Mouse (Mus musculus) megakaryocyte progenitor cell, adult 5-6 weeks (primary cell): ENCODE data around the gene Plin3. TPM values are rescaled to one million over a fixed set of nuclear protein-coding genes. Genes with fewer than 3 reads are reported as not detected.

Experiments used
- ATAC-seq: replicated peaks from 2 replicates; pipeline ENCODE4 v1.8.0; 2016; ENCODE audit warnings: mild to moderate bottlenecking, moderate TSS enrichment, inconsistent platforms; ENCODE audit not compliant: poor library complexity
- total RNA-seq, 2 experiments: library from RNA; stranded (forward) in 1 of 2; stranded (reverse) in 1 of 2; fragments of 157-497, 149-512 nt in 1 of 2; fragments of 200-1000 nt in 1 of 2; gene quantifications; 2 replicates each; pipeline versions ENCODE4 v1.2.3 to v1.2.4; 2015 to 2017

Plin3 gene
- total RNA-seq, 2 experiments from 2014 or later, result 7.3 to 28.1 TPM

DNA sequence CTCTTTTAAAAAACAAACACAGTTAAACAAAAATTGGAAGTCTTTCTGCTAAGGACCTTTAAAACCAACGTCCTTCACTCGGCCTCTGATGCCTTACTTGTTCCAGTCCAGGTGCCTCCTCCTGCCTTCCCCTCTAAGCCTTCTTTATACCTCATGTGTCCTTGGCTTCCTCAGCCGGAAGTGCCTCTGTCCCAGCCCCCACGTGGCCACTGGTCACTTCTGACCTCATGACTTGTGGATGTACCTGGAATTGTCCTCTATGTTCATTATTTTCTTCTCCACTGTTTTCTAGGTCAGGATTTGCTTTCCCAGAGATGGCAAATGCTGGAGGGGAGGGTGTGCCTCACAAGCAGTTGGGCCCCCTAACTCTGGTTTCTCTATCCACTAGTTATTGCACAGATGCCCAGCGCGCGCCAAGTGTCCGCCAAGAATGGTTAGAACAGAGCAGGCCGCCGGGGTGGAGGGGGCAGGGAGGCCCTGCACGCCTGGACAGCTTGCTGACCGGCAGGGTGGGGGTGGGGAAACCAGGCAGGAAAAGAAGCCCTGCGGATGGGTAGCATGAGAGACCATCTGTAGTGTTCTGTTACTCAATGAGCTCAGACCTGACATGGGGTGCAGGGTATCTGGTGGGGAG, 9.8 kb upstream of the Plin3 start:
- no peak for ATAC-seq

DNA sequence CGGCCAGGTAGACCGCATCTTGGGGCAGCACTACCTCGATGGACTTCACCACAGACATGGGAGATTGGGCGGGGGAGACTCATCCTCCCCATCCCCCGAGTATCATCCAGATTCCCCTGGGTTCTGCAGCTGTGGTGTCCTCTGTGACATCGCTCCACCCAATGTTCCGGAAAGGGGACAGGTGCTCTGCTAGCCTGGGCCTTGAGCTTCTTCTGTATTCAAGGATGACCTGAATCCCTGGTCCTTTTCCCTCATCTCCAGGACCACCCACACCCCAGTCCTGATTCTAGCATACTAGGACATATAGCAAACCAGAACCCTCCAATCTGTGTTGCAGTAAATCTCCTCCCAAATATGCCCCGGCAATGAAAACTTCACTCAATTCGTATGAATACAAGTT, 7.5 kb upstream of the Plin3 start, which contains the start of gene Arrdc5:
Arrdc5 (minus strand) TSS at position 101 of the 400 bp plus-strand sequence.
- no peak for ATAC-seq

DNA sequence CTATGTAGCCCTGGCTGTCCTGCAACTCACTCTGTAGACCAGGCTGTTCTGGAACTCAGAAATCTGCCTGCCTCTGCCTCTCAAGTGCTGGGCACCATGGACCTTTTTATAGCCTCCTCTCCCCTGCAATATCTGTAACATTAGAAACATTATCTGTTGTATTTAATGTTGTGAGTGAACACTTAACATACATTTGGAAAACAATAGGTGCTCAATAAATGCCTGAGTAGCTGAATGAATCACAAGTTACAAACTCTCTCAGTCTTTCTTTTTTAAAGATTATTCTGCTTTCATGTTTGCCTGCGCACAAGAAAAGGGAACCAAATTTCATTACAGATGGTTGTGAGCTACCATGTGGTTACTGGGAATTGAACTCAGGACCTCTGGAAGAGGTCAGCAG, 5.6 kb upstream of the Plin3 start:
- ATAC-seq, result no peak

DNA sequence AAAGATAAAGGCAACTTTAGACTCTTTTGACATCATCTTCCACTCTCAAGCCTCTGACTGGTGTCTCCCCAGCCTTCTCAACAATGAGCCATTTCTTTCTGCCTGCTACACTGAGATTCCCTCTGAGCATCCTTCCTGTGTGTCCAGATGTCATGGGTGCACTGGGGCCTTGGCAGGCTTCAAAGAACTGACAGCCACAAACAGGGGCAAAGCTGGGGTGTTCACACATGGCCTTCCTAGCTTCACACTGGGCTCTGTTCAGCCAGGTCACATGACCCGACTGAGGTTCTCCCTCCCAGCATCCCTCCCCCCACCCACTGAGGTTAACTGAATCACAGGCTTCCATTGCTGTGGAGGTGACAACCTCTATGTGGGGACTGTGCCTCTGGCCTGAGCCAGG, 3.5 kb upstream of the Plin3 start:
- no peak for ATAC-seq

DNA sequence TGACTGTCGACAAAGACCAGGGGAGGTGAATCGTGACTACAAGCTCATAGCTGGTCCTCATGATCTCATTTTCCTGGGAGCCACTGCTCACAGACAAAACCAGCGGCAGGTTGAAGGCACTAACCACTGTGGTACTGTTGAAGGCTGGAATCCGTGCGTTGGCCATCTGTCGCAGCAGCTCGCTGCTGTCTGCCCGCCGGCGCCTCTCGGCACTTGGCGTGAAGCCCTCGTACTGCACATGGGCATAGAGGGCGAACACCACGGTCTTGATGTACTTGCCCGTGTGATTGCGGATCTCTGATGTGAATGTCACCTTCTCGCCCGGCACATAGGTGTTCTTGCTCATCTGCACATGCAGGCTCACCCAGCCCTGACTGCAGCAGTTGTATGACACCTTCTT, 1.6 kb upstream of the Plin3 start:
- no peak for ATAC-seq

DNA sequence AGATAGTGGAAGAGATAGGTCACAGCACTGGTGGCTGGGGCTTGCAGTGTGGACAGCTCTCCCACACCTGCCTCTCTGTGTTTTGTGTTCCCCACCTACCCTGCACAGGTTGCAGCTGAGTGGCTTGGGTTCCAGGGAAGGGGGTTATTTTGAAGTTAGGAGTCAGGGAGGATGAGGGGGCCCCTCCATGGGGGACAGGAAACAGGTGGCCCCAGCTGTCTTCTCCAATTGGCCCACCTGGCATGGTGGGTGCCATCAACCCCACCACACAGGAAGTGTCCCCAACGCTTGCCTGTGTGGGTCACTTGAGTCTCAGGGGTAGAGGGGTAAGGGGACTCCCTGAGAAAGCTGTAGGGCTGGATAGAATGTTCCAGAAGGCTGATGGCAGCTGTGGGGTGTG, 618 bp upstream of the Plin3 start:
- no peak for ATAC-seq

DNA sequence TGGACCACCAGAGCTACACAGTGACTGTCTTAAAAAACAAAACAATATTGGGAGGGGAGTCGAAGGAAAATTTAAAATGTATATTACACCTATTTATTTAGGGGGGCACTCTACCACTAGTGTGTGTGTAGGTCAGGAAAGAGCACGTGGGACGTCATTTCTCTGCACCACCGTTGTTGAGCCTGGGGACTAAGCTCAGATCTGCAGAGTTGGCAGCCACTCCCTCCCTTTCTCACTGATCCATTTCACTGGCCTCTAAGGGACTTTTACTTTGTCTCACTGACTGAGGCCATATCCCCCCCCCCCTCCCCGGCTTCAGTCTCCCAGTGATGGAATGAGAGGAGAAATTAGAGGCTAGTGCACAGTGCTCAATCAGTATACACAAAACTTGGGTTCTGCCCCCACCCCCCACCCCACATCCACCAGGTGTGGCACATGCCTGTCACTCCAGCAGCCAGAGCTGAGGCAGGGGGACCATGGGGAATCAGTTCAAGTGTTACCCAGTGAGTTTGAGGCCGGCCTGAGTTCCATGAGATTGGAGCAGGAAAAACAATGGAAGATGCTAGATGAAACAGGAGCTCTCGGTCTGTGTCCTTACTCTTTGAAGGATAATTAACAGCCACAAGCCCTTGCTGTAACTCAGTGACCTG, 722 bp downstream of the Plin3 start:
- no peak for ATAC-seq

DNA sequence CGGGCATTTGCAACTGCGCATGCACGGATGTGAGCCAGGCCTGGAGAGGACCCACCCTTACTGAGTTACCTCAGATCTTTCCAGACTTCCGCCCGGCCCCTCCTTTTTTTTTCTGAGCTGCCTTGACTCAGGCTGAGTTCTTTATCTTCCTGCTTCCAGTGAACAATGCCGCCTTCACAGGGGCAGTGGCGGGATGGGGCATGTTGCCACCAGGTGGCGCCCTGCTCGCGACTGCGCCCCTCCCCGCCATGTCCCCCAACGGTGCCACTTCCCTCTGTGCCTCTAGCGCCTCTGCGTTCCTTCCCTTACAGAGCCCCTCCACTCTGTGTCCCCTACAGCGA, 1.5 kb downstream of the Plin3 start:
- ATAC-seq, result peak; percentile 83

DNA sequence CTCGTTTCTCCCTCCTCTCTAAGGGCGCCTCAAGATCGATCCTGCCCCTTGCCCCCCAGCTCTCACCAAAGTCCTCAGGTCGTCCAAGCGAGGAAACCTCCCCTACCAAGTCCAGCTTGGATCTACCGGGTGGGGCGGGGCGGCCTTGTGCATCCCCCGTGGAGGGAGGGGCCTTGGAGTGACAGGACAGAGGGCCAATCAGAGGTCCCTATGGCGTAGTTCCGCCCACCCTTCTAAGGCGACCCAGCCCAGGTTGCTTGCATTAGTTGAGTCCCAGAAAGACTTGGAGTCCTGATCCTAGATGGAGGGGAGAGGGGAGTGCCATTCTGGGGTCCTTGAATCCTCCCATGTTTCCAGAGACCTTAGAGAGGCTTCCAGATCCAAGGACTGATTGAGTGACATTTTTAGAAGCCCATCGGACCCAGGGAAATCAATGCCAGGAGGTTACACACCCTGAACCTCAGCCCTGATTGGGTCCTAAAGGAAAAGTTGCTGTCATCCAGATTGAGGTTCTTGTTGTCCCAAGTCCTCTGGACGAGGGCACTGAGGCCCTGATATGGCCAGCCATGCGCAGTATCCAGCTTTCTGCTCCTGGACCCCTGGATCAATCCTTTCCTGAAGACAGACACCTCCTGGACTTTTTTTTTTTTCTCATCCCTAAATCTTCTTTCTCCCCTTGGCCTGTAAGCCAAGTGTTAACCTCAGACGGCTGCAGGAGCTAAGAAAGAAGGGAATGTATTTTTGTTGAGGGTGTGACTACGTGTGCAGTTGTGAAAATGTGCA, 2.1 kb downstream of the Plin3 start:
- peak; percentile 70 for ATAC-seq

DNA sequence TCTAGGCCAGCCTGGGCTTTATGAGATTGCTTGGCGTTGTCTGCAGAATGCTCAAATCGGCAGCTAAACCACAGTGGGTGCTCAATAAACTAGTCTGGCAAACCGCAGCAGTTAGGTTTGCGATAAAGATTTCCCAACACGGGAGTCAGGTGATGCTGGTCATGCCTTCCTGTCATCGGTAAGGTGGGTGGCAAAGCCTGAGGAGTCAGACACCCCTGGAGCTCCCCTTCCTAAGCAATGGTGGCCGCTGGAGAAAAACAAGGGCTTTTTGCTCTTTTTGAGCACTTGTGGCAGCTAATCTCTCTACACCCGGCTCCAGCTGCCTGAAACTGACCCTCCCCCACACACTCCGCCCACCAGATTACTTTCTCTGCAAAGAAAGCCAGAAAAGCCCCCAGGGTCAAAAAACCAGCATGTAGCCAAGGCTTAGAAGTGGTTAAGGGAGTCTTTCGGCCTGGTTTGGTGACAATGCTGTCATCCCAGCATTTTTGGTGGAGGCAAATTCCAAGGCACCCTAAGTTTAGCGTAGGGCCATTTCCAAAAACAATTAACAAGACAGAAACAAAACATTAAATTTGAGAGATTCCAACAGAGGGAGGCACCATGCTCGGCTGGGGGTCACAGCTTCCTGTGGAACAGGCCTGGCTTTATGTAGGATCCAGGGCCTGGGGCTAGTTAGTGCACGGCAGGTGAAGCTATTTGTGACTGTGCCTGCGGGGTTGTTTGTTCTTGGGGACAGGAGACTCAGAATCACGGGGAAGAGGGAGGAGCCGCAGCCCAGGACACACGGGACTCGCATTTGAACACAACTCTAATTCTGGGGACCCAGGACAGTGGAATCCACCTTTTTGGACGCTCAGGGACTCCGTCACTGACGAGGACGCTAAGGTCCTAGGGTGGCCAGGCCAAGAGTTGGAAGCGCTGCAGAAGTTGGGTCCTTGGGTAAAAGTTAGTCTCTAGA, 3.0 kb downstream of the Plin3 start:
- peak; percentile 16 for ATAC-seq

DNA sequence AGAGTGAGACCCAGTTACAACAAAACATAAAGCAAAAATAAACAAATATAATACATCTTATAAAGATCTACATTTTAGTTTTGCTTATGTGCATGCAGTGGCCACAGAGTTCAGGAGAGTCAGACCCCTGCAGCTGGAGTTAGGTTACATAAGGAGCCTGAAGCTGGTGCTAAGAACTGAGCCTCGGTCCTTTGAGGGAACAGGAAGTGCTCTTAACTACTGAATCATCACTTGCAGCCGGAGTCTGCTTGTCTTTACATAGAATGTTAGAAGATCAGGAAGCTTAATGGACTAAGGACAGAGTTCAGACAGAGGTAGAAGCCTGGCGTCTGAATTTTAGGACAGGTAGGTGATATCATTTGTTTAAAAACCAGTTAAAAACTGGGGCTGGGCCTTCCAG, 3.8 kb downstream of the Plin3 start:
- ATAC-seq, result no peak

DNA sequence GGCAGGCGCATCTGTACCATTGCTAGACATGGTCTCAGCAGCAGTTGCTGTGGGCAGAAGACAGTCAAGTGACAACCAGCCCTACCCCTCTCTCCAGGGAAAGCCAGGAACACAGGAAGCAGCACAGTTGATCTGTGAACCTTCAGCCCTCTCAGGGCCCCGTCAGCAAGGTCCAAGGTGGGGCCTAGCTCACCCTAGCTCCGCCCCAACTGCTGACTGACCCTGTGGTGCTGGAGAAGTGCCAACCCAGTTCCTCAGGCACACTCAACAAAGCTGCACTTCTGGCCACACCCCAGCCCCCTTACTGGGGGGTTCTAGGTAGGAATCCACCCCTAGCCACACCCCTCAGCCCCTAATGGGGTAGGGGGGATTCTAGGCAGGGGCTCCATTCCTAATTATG, 4.8 kb downstream of the Plin3 start:
- ATAC-seq, result no peak

DNA sequence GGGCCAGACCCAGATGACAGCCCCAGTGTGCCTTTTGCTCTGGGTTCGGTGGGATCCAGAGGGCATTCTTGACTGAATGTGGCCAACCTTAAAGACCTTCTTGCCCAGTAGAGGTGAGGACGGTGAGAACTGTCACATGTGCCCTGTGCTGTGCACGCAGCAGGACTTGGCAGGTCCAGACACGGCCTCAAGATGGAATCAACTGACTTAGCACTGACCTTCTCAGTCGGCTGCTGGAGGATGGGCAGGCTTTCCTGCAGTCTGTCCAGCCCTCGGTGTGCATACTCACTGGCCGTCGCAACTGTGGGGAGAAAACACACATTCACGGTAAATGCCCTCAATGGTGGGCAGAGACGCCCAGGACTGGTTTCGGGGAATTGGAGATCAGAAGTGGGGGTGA, 6.7 kb downstream of the Plin3 start:
- ATAC-seq, result no peak

DNA sequence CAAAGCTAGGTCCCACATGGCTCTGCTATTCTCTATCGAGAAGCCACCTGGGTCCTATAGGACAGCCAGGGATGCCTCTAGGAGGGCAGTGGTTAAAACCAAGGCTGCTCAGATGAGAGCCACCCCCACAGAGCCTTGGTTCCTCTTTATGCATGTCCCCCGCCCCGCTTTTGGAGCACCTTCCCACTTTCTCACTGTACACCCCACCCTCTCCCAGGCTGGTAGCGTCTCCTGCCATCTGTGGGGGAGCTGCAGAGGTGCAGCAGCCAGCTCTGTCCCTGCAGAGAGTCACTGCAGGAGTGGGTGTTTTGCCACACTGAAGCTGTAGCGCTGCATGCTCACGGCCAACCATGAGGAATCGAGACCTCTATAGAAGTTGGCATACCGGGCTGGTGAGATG, 9.4 kb downstream of the Plin3 start:
- ATAC-seq, result peak; percentile 54

DNA sequence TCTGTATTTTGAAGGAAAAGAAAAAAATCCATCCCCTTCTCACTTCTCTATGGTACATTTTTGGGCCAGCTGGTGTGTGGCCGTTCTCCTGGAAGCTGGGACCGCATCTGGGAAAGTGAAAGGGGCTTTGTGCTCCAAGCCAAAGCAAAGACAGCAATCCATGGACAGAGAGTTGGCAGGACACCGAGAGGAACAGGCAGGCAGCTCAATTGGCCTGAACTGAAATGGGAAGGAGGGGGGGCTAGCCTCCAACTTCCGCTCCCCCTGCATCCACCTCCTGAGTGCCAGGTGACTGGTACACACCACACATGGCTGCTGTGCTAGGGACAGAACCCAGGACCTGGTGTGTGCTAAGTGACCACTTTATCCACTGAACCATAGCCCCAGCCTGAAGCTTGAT, 9.9 kb downstream of the Plin3 start:
- no peak for ATAC-seq

DNA sequence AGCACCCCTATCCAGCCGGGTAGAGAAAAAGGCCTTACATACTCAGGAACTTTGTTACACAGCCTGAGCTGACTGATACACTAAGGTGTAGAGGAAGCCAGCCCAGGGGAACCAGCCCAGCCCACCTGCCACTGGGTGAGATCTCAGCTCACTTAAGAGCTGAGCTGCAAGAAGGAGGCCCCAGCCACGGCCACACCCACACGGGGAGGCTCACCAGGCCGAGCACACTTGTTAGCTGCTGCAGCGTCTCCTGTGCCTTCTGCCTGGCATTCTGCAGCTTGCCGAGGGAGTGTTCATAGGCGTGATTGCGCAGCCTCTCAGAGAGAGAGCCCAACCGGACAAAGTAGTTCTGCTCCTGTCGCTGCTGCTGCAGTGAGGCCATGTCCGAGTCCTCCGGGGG, 11.5 kb downstream of the Plin3 start:
- peak; percentile 35 for ATAC-seq

DNA sequence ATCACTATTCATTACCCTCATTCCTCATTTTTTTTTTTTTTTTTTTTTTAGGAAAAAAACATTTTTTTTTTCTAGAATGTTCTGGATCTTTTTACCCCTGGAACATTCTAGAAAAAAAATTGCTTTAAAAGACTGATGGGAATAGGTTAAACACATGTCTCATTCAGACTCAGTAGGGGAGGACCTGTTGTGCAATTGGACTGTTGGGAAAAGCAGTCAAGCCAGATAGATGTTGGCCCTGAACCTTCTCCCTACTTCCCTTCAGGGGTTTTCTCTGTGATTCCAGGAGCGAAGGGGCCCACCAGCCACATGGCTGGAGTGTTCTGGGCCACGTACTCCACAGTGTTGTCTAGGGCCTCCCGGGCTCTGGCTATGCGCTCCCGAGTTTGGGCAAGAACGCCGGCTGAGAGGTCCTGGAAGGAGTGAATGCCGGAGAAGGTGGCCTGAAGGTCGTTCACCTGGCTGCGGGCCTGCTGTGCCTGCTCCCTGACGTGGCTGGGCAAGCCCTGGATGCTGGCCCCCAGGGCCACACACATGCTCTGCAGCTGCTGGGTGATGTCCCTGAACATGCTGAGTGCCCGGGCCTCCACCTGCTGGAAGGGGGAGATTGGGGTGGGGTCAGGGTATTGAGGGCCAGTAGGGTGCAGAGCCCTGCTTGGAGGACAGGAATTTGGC, 13.1 kb downstream of the Plin3 start:
- ATAC-seq, result no peak

DNA sequence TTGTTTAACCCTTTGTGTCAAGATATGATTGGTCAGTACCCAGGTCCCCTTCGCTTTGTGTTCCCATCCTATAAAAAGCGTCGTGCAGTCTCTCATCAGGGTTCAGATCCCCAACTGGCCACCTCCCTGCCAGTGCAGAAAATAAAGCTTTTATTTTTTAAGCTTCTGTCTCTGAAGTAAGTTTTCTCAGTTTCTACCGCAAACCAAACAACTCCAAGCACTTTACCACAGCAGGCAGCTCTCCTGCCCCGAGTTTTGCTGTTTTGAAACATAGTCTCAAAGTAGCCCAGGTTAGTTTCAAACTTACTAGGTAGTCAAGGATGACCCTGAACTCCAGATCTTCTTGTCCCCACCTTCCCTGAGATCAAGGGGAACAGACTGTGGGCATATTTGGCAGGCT, 14.3 kb downstream of the Plin3 start:
- no peak for ATAC-seq

DNA sequence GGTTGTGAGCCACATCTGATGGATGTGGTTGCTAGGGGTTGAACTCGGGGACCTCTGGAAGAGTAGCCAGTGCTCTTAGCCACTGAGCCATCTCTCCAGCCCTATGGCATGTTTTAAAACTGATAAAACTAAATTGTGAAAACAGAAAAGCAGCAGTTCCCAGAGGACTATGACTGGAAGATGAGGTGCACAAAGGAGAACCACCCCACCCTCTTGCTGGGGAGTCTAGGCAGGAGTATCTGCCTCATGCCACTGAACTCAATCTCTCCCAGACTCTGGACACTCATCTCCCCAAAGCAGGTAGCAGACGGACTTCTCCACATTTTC, 15.1 kb downstream of the Plin3 start:
- no peak for ATAC-seq

DNA sequence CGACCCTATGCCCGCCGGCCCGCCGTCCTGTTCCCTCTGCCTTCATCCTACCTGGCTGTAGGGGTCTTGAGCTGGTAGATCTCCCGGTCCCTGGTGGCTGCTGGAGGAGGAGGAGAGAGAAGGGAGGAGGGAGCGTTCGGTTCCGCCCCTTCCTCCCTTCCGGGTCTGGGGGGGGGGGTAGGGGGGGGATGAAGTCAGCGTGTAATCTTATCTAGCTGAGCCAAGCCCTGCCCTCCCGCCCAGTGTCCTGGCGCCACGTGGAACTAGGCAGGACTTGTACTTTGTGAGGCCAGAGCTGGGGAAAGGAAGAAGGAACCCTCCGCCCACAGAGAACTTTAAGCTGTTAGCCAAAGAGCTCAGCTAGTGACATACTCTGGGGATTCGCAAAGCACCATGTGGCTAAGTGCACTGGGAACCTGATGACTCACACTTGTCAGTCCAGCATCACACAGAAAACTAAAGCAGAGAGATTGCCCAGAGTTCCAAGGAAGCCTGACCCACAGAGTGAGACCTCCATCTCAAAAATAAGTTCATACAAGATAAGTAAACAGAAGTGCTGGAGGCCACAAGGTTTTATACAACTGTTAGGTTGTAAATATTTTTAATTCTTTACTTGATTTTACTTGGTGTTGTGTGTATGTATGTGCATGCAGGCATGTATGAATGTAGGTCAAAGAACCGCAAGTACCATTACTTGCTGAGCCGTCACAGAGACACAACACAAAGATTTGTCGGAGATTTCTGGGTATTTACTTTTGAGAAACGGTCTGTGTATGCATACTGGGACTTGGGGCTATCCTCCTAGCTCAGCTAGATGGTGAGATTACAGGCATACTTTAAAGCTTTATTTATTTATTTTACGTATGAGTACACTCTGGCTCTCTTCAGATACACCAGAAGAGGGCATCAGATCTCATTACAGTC, 15.8 kb downstream of the Plin3 start, which contains the start of gene Ticam1:
Ticam1 (minus strand) TSS at position 144 of the 924 bp plus-strand sequence.
- peak; percentile 84 for ATAC-seq
